Mouse (Mus musculus) embryonic stem cell, embryonic (primary cell): ENCODE measurements around the gene Abca17.

Source experiments
- CTCF ChIA-PET, 4 experiments: fragments of 300-600 bp in 2 of 4; fragments of 350-600 bp in 2 of 4; sonication (Branson Sonifier 250); formaldehyde crosslinking; loops; one replicate each; lab custom pipeline; 2022; ENCODE audit warnings: inconsistent platforms in 2 of 4; lab: Charles Lee
- POLR2A ChIA-PET, 4 experiments: fragments of 300-600 bp in 2 of 4; fragments of 350-600 bp in 2 of 4; sonication (Branson Sonifier 250); formaldehyde crosslinking; loops; one replicate each; lab custom pipeline; 2022; ENCODE audit warnings: antibody characterized with exemption in 4 of 4, inconsistent platforms in 1 of 4; lab: Charles Lee

The Abca17 gene

DNA sequence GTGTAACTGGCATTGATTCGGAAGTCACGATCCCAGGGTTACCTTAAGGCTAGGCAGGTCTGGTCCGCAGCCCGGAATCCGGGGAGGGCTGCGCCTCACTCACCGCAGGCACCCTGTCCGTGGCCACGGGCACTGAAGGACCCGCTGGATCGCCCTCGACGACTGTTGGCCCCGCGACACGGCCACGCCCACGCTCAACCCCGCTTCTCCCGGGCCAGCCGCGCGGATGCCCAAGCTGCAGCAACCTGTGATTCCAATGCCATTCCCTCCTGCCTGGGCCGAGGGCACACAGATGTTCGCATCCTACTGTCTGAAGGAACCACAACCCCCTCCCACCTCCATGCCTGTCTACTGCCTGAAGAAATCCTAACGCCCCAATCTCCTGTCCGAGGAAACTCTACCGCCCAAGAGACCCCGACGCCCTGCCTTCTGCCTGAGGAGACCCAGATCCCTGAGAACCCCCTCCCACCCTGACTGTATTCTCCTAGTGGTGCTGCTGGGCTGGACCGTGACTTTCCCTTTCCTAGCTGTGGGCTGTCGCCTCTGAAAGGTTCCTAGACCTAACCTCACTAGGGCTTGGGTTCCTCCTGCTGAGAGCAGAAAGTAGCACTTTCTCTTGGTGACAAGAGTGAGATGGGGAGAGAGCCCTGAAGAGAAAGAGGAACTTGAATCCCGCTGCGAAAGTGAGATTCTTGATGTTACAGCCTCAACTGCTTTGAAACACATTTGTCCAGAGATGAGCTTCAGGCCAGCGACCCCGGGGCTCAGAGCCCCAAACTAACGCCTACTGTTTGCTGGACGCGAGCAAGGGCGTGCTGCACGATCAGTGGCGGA, at the start of gene Abca17:
TSS of gene Abca17 (minus strand) at position 143 of the 834 bp plus-strand sequence.
- POLR2A ChIA-PET = interaction anchor here (0.5 to 2.7 kb wide), 51 partner anchors 8 to 427 kb away, joined by 3 to 34 read pairs (median 4); partner anchors contain the start of genes Ccnf (in 4 of the 4), Traf7 (in 4 of the 4), Rnps1 (in 3 of the 4) and Atp6v0c (in 1 of the 4)
- CTCF ChIA-PET = interaction anchor here (0.6 to 2.2 kb wide), 41 partner anchors 9 to 675 kb away, joined by 3 to 10 read pairs (median 4); partner anchors contain the start of genes Ccnf (in 2 of the 4), Mlst8 (in 1 of the 4), Pkd1 (in 1 of the 4) and Prss32 (in 1 of the 4)

DNA sequence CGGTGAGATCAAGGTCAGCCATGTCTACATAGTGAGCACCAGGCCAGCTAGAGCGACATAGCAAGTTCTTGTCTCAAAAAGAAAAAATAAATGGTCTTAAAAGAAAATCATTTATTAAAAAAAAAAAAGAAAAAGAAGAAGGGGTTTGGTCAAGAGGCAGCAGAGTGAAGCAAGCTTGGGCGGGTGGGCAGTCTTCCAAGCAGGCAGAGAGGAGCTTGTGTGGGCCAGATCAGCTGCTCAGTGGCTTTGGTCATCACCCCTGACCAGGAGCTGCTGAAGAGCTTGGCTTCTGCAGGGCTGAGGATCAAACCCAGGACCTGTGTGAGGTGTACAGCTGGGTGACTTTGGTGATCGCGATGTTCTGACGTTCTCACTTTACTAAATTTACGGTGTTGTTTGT, 43.6 kb upstream of the Abca17 start:
- ChIA-PET POLR2A (interaction anchor here in 3 of 4 experiments (0.6 to 3.2 kb wide), 5 partner anchors 10 to 265 kb away, joined by 3 to 18 read pairs (median 4); partner anchors contain the start of genes Ccnf (in 1 of the 3) and Rnps1 (in 1 of the 3)), CTCF (interaction anchor here in 2 of 4 experiments (0.6 to 0.7 kb wide), 2 partner anchors 49 to 211 kb away, joined by 4 read pairs; no protein-coding TSS in a partner anchor)

DNA sequence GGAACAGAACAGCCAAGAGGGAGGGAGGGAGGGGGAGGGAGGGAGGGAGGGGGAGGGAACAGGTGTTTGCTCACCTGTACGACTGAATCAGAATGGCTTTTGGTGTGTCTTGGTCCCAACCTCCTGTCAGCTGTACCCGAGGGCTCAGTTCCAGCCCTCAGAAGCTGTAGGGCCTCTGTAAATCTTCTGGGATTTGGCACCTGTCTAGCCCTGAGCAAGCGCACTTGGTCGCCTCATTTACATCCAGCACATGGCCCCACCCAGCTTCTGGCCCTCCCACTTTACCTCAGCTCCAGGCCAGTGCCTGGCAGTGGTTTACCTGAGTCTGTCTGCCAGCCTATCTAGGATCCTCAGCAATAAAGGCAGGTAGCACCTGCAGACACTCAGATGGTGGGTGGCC, 42.7 kb upstream of the Abca17 start:
- ChIA-PET CTCF (interaction anchor here in 2 of 4 experiments (0.6 kb wide), 2 partner anchors 44 to 49 kb away, joined by 5 to 8 read pairs; no protein-coding TSS in a partner anchor), POLR2A (interaction anchor here in 2 of 4 experiments (0.8 to 3.2 kb wide), 4 partner anchors 13 to 160 kb away, joined by 3 to 18 read pairs (median 3); partner anchors contain the start of gene Rnps1 (in 2 of the 2))

DNA sequence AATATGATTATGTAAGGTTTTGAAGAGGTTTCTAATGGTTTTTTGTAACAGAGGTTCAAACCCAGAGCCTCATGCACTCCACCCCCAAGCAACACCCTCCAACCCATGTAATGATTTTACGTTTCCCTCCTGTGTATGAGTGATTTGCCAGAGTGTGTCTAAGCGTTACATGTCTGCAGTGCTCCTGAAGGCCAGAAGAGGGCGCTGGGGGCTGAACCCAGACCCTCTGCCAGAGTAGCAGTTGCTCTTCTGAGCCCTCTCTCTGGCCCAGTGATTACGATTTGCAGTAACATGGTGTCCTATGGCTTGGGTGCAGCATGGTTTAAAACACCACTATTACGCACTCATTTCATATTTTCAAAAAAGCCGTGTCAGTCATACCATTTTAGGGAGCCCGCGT, 40.3 kb upstream of the Abca17 start:
- POLR2A ChIA-PET = interaction anchor here in 2 of 4 experiments (1.3 to 1.7 kb wide), 3 partner anchors 137 to 140 kb away, joined by 3 to 9 read pairs (median 4); partner anchors contain the start of genes Traf7 (in 2 of the 2) and Ccnf (in 1 of the 2)
- CTCF ChIA-PET = interaction anchor here in 2 of 4 experiments (0.7 to 1.8 kb wide), 5 partner anchors 9 to 61 kb away, joined by 3 to 8 read pairs (median 3); partner anchors contain the start of gene Abca3 (in 1 of the 2)

DNA sequence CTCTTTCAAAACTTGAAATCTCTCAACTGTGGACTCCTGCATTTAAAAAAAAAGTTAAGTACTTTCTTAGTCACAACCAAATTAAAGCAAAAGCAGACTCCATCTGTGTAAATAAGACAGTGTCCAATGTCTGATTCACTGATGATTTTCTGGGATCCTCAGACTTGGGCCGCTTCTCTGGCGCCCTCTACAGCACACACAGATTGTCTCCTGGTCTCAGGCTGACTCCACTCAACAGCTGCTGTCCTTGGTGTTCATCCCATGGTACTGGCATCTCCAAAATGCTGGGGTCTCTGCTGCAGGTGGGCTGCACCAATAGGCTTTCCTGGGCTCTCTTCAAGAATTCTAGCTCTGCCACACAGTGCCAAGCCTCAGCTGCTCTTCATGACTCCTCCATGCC, 39.0 kb upstream of the Abca17 start:
- POLR2A ChIA-PET = interaction anchor here in 2 of 4 experiments (0.6 to 1.3 kb wide), 4 partner anchors 24 to 269 kb away, joined by 3 to 4 read pairs (median 4); partner anchors contain the start of genes Pkd1 (in 1 of the 2) and Traf7 (in 1 of the 2)
- CTCF ChIA-PET = interaction anchor here (0.5 to 1.8 kb wide), 15 partner anchors 10 to 430 kb away, joined by 3 to 10 read pairs (median 4); partner anchors contain the start of gene Abca3 (in 2 of the 4)

DNA sequence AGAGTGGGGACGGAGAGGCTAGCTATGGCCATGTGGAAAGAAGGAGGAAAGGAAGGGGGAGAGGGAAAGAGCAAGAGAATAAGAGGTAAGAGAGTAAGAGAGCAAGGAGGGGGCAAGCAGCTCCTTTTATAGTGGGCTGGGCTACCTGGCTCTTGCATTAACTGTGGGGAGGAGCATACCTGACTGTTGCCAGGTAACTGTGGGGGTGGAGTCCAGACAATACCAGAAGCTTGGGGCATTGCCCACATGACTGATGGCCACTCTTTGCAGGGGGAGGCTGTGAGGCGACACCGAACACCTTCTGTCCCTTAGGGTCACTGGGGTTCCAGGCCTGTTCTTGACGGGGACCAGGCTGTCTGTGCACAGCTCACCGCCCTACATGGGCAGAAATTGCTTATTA, 37.8 kb upstream of the Abca17 start:
- CTCF ChIA-PET = interaction anchor here in 1 of 4 experiments (1.0 kb wide), 1 partner anchor 22 kb away, joined by 3 read pairs; no protein-coding TSS in a partner anchor
- POLR2A ChIA-PET = interaction anchor here in 3 of 4 experiments (0.6 to 1.3 kb wide), 4 partner anchors 28 to 138 kb away, joined by 3 to 4 read pairs (median 4); partner anchors contain the start of genes Ccnf (in 2 of the 3) and Abca3 (in 1 of the 3)

- POLR2A ChIA-PET = interaction anchor here in 2 of 4 experiments (0.5 to 0.8 kb wide), 2 partner anchors 8 to 9 kb away, joined by 3 to 6 read pairs; no protein-coding TSS in a partner anchor
- CTCF ChIA-PET = no interaction called here
Measured at GRCm38 (mm10) chr17:24383789-24384188, 32.9 kb upstream of the Abca17 start.

DNA sequence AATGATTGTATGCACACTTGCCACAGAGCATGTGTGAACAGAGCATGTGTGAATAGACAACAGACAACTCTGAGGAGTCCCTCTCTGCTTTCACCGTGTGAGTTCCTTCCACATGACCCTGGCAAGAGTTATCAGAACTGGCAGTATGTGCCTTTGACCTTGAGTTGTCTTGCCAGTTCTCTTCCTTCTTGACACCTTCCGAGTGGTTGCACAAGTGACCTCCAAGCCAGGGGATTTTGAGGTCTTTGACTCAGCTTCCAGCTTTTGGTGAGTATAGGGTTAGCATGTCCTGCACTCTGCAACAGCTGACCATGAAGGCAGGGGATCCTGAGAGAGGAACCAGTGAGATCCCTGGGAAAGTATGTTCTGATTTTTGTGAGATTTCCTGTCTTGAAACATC, 27.6 kb upstream of the Abca17 start:
- POLR2A ChIA-PET = interaction anchor here in 1 of 4 experiments (1.7 kb wide), 1 partner anchor 35 kb away, joined by 9 read pairs; the partner anchor contains the start of gene Rnps1
- CTCF ChIA-PET = interaction anchor here in 1 of 4 experiments (2.1 kb wide), 1 partner anchor 12 kb away, joined by 10 read pairs; no protein-coding TSS in a partner anchor

GRCm38 (mm10) chr17:24375886-24376285, 25.0 kb upstream of the Abca17 start:
- POLR2A ChIA-PET = interaction anchor here in 1 of 4 experiments (0.7 kb wide), 1 partner anchor 8 kb away, joined by 3 read pairs; no protein-coding TSS in a partner anchor
- CTCF ChIA-PET = interaction anchor here in 3 of 4 experiments (0.7 to 1.8 kb wide), 3 partner anchors 14 to 165 kb away, joined by 3 to 4 read pairs (median 4); partner anchors contain the start of gene Abca3 (in 1 of the 3)

- POLR2A ChIA-PET = interaction anchor here in 3 of 4 experiments (0.6 to 1.0 kb wide), 5 partner anchors 8 to 277 kb away, joined by 3 to 6 read pairs (median 4); no protein-coding TSS in a partner anchor
- CTCF ChIA-PET = interaction anchor here (0.6 to 1.5 kb wide), 5 partner anchors 15 to 288 kb away, joined by 3 to 20 read pairs (median 4); partner anchors contain the start of gene Abca3 (in 1 of the 4)
Measured at GRCm38 (mm10) chr17:24375094-24375712, 24.3 kb upstream of the Abca17 start.

- CTCF ChIA-PET = interaction anchor here in 2 of 4 experiments (1.4 to 2.2 kb wide), 2 partner anchors 14 kb away, joined by 4 to 9 read pairs; partner anchors contain the start of gene Abca3 (in 2 of the 2)
- POLR2A ChIA-PET = interaction anchor here in 2 of 4 experiments (1.1 to 1.9 kb wide), 3 partner anchors 11 to 115 kb away, joined by 3 to 6 read pairs (median 4); partner anchors contain the start of genes Abca3 (in 1 of the 2) and Ccnf (in 1 of the 2)
Measured at GRCm38 (mm10) chr17:24365863-24366262, 15.0 kb upstream of the Abca17 start.

DNA sequence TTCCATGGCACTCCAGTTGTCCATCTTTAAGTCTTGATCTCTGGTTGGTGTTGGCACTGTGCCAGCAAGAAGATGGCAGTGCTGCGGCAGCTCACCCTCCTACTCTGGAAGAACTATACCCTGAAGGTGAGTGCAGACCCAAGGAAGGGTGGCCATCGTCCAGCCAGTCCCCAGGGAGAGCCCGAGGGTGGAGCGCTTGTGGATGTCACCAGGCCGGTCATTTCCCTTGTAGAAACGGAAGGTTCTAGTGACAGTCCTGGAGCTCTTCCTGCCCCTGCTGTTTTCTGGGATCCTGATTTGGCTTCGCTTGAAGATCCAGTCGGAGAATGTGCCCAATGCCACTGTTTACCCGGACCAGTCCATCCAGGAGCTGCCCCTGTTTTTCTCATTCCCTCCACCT, 13.6 kb upstream of the Abca17 start:
- CTCF ChIA-PET = interaction anchor here in 1 of 4 experiments (2.2 kb wide), 1 partner anchor 13 kb away, joined by 9 read pairs; the partner anchor contains the start of gene Abca3
- POLR2A ChIA-PET = interaction anchor here in 1 of 4 experiments (0.8 kb wide), 1 partner anchor 12 kb away, joined by 3 read pairs; no protein-coding TSS in a partner anchor

- CTCF ChIA-PET = interaction anchor here in 1 of 4 experiments (1.3 kb wide), 1 partner anchor 11 kb away, joined by 3 read pairs; the partner anchor contains the start of gene Abca3
- POLR2A ChIA-PET = no interaction called here
Measured at GRCm38 (mm10) chr17:24362527-24362926, 11.7 kb upstream of the Abca17 start.

GRCm38 (mm10) chr17:24361291-24361690, 10.4 kb upstream of the Abca17 start:
- ChIA-PET POLR2A (interaction anchor here in 1 of 4 experiments (1.5 kb wide), 1 partner anchor 110 kb away, joined by 3 read pairs; the partner anchor contains the start of gene Ccnf), CTCF (interaction anchor here in 2 of 4 experiments (0.6 to 1.0 kb wide), 2 partner anchors 9 to 10 kb away, joined by 3 to 4 read pairs; partner anchors contain the start of gene Abca3 (in 2 of the 2))

- ChIA-PET POLR2A (interaction anchor here in 1 of 4 experiments (1.5 kb wide), 1 partner anchor 110 kb away, joined by 3 read pairs; the partner anchor contains the start of gene Ccnf), CTCF (interaction anchor here in 2 of 4 experiments (0.6 to 1.0 kb wide), 2 partner anchors 9 kb away, joined by 3 to 4 read pairs; partner anchors contain the start of gene Abca3 (in 2 of the 2))
Measured at GRCm38 (mm10) chr17:24360841-24361240, 10.0 kb upstream of the Abca17 start.

DNA sequence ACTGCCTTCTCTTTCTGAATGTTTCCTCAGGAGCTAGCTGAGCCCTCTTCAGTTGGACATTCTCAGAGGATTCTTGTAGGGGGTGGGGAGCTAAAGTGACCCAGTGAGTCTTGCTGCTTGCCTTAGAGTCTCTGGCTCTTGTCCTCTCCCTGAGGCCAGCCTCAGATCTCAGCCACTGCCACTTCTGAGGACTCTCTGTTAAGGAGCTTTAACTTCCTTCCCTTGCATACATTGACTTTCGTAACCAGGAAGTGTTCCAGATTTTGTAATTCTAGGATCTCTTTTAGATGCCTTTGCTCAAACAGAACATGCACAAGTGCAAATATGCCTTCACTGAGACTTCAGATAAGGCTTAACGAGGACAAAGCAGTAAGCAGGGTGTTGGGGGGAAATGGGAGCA, 9.0 kb upstream of the Abca17 start:
- CTCF ChIA-PET = interaction anchor here in 2 of 4 experiments (0.7 to 1.0 kb wide), 2 partner anchors 8 to 22 kb away, joined by 3 read pairs; partner anchors contain the start of gene Abca3 (in 1 of the 2)

More for the DNA sequence above, 9.0 kb upstream of the Abca17 start:
- POLR2A ChIA-PET = interaction anchor here in 1 of 4 experiments (0.7 kb wide), 1 partner anchor 525 kb away, joined by 7 read pairs; no protein-coding TSS in a partner anchor
